Mouse (Mus musculus) heart, embryonic 14.5 days (tissue): Measurements from ENCODE around the gene Slc25a41. TPM values are rescaled to one million over a fixed set of nuclear protein-coding genes. Genes with fewer than 3 reads are reported as not detected.

ENCODE experiments used
- polyA plus RNA-seq: library from polyadenylated mRNA; unstranded; fragments of >200 nt; fragmentation: Nextera tagmentation; extraction: Ambion mirVana; gene quantifications from 2 replicates; pipeline ENCODE4 v1.2.1, GENCODE M21; 2014

Gene Slc25a41
- polyA plus RNA-seq, 1 experiment from 2014 or later = not detected

Other genes starting within 250 kb of the Slc25a41 start
- 4.3 and 5.0 TPM in 2 replicates for gene Rfx2, start 210.6 kb downstream of the Slc25a41 start, polyA plus RNA-seq
- gene Acsbg2, start 167.2 kb downstream of the Slc25a41 start, polyA plus RNA-seq = not detected in 2 replicates
- gene 1700061G19Rik, start 166.2 kb downstream of the Slc25a41 start, polyA plus RNA-seq = 0.35 and 0.74 TPM in 2 replicates
- gene Mllt1, start 106.2 kb downstream of the Slc25a41 start, polyA plus RNA-seq = 11.4 and 20.4 TPM in 2 replicates
- gene Acer1, start 59.5 kb downstream of the Slc25a41 start, polyA plus RNA-seq = 0.16 TPM in 1 of 2 replicates, not detected in the other
- 120 and 128 TPM in 2 replicates for gene Clpp, start 51.3 kb downstream of the Slc25a41 start, polyA plus RNA-seq
- 54.9 and 55.7 TPM in 2 replicates for gene Alkbh7, start 44.3 kb downstream of the Slc25a41 start, polyA plus RNA-seq
- gene Pspn, start 41.6 kb downstream of the Slc25a41 start, polyA plus RNA-seq = not detected in 2 replicates
- gene Gtf2f1, start 30.4 kb downstream of the Slc25a41 start, polyA plus RNA-seq = 29.2 and 31.0 TPM in 2 replicates
- gene Gm17949, start 30.2 kb downstream of the Slc25a41 start, polyA plus RNA-seq = 0.34 TPM in 1 of 2 replicates, not detected in the other
- 32.2 and 36.9 TPM in 2 replicates for gene Khsrp, start 10.1 kb downstream of the Slc25a41 start, polyA plus RNA-seq
- gene Crb3, start 17.5 kb upstream of the Slc25a41 start, polyA plus RNA-seq = 0.19 and 0.27 TPM in 2 replicates
- gene Slc25a23, start 18.2 kb upstream of the Slc25a41 start, polyA plus RNA-seq = 16.1 and 18.0 TPM in 2 replicates
- gene Dennd1c, start 36.9 kb upstream of the Slc25a41 start, polyA plus RNA-seq = 0.50 and 0.69 TPM in 2 replicates
- 5.6 and 7.5 TPM in 2 replicates for gene Tubb4a, start 46.1 kb upstream of the Slc25a41 start, polyA plus RNA-seq
- gene Tnfsf9, start 63.7 kb upstream of the Slc25a41 start, polyA plus RNA-seq = 1.9 and 2.8 TPM in 2 replicates
- gene Cd70, start 108.1 kb upstream of the Slc25a41 start, polyA plus RNA-seq = not detected in 2 replicates
- gene Tnfsf14, start 152.5 kb upstream of the Slc25a41 start, polyA plus RNA-seq = not detected in 2 replicates
- 0.74 and 1.00 TPM in 2 replicates for gene C3, start 186.5 kb upstream of the Slc25a41 start, polyA plus RNA-seq
- 27.4 and 29.0 TPM in 2 replicates for gene Gpr108, start 206.8 kb upstream of the Slc25a41 start, polyA plus RNA-seq
- gene Trip10, start 207.8 kb upstream of the Slc25a41 start, polyA plus RNA-seq = 32.9 and 33.0 TPM in 2 replicates
- gene Vav1, start 237.4 kb upstream of the Slc25a41 start, polyA plus RNA-seq = 1.4 and 2.2 TPM in 2 replicates